Mouse (Mus musculus) kidney, postnatal 36 days (tissue): ENCODE results near the gene Vmn1r198.
"Not testable (repeated sequence)": the region's sequence is repeated elsewhere in the genome, so short reads cannot be mapped to it uniquely, and the experiment has no call there.

ENCODE experiments used
- DNase-seq, 2 experiments: peaks; one replicate each; pipeline ENCODE4 v3.0.0; 2021 to 2022; ENCODE audit warnings: mixed read lengths in 2 of 2

Vmn1r198 gene

GRCm38 (mm10) chr13:22350064-22350463 lies at the start of gene Vmn1r198:
Gene Vmn1r198 (plus strand): TSS chr13:22350364.
- DNase-seq, result no peak

- DNase-seq, result not testable (repeated sequence)
Measured at GRCm38 (mm10) chr13:22308075-22308474, 42.1 kb upstream of the Vmn1r198 start.

GRCm38 (mm10) chr13:22315361-22315760 lies 34.8 kb upstream of the Vmn1r198 start:
- DNase-seq, result peak; percentile 2 to 49

DNA sequence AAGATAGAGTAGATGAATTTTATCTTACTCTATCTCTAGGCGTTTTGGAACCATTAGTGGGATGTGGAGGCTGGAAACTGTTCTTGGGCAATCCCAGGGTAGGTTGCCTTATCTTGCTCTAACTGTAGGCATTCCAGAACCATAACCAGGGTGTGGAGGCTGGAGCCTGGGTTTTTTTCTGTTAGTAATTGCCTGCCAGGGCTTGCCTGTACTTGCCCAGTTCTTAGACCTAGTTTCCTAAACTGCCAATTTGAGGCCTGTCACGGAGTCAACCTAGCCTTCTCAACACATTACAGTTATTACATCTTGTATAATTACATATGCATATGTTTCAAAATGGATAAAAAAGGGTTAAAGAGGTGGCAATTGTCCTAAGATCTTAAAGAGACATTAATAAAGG lies 32.8 kb upstream of the Vmn1r198 start:
- DNase-seq, result no peak

DNA sequence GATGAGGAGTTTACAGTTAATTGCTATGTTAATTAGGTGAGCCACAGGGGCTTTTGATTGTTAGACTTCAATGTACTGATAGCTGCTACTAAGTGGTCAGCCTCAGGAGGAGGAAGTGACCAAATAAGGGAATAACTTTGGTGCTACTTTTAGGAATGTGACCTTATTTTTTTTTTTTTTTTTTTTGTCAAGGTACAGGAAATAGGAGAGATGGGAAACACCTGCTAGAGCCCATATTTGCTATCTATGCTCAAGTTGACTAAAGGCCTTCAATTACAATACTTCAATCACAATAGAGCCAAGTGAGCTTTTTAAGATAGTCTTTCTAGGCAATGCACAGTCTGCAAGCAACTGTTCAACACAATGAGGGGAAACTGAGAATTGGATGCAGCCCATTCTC lies 30.1 kb upstream of the Vmn1r198 start:
- DNase-seq, result no peak

GRCm38 (mm10) chr13:22324289-22324688 lies 25.9 kb upstream of the Vmn1r198 start, which contains the start of gene Vmn1r197:
Gene Vmn1r197 (plus strand): TSS chr13:22324589.
- DNase-seq, result no peak

DNA sequence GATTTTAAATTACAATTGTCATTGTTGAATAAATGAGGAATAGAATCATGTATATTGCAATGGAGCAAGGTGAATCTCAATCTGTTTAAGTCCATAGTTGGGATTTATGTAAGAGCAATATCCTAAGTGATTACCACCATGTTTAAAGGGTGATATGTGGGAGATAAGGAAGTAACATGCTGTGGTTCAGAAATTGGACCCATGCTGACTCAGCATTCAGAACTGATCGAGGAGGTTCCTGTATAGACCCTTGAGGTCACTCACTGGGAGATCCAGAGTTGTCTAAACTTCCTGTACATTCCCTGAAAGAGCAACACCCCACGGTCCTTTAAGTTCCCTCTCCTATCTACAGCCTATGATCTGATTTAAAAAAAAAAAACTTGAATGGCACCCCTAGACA lies 16.9 kb upstream of the Vmn1r198 start:
- no peak for DNase-seq

GRCm38 (mm10) chr13:22335565-22335964 lies 14.6 kb upstream of the Vmn1r198 start:
- no peak for DNase-seq

DNA sequence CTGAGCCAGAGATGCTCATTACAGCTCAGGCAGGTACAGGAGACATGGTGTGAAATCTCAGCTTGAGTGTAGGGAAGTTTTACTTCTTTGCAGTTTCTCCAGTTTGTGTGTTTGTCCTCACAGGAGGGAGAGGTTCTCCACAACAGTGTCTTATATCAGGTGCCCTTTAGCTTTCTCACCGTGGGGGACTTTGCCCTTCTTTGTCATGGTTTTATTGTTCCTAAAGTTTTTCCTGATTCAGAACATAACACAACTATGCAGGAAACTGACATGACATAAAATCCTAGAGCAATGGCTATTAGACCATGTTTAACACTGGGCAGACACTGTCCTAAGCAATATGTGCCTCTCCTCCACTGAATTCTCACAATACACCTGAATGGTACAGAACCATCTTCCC lies 649 bp downstream of the Vmn1r198 start:
- no peak for DNase-seq

DNA sequence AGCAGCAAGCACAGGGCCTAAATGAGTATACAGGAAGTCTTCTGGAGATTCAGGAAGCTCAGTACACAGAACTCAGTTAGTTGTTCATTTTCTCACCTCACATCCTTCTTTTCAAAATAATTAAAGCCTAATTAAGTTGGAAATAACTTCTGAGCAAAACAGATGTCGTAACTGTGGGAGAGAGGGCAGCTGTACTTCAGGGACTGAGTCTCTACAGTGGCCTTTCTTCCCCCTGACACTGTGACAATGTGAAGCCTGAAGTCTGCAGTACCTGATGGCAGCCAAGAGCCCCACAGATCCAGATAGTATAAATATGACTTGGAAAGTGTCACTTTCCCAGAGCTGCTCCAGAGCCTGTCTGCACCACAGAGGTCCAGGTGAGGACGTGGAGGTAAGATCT lies 29.4 kb downstream of the Vmn1r198 start, which contains the start of gene Vmn1r199:
Vmn1r199 (plus strand) TSS at position 301 of the 400 bp plus-strand sequence.
- DNase-seq, result no peak

GRCm38 (mm10) chr13:22381128-22381527 lies 31.0 kb downstream of the Vmn1r198 start:
- DNase-seq, result not testable (repeated sequence)

- DNase-seq, result no peak
Measured at GRCm38 (mm10) chr13:22383401-22383800, 33.2 kb downstream of the Vmn1r198 start.

GRCm38 (mm10) chr13:22387050-22387449 lies 36.9 kb downstream of the Vmn1r198 start:
- no peak for DNase-seq

GRCm38 (mm10) chr13:22390073-22390472 lies 39.9 kb downstream of the Vmn1r198 start, which contains the start of gene Vmn1r200:
Gene Vmn1r200 (plus strand): TSS chr13:22390373.
- no peak for DNase-seq

DNA sequence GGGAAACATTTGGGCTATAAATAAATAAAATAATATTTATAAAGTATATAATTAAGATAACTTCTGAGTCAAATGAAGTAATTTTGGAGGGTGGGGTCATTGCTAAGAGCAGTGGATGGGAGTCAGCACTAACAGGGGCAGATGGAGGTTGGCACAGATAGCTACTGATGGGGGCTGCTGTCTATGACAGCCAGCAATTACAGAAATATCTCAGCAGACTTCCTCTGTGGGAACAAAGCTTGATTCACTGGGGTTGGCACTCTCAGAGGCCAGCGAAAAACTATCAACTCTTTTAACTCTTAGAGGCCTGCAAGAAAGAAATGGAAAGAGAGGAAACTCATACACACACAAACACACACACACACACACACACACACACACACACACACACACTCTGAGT lies 52.8 kb downstream of the Vmn1r198 start:
- no peak for DNase-seq
